Mouse (Mus musculus) stomach, embryonic 16.5 days (tissue): ENCODE measurements at regions not wholly inside any gene's neighbourhood (a gene's known extent, or its start where the extent isn't known, plus 50 kb on each side); places are given as distances from the start of the nearest gene placed in this dataset.

Experiments
- ATAC-seq: fragments of 200-750 bp; cut with Nextera tagmentation; 2 replicates; pipeline ENCODE4 v1.8.0; 2017; ENCODE audit warnings: moderate number of reproducible peaks, moderate TSS enrichment; ENCODE audit not compliant: insufficient read depth, low FRiP score
- H3K27ac ChIP-seq: fragments of 300-500 bp; sonication (generic); 2 replicates; pipeline ENCODE4 v1.5.1; 2014; ENCODE audit warnings: low read length
- H3K27me3 ChIP-seq: fragments of 300-500 bp; sonication (generic); 2 replicates; pipeline ENCODE4 v1.6.1; 2014; ENCODE audit warnings: low read length, control low read depth, mixed read lengths; ENCODE audit not compliant: control insufficient read depth, insufficient read depth
- H3K36me3 ChIP-seq: fragments of 300-500 bp; sonication (generic); 2 replicates; pipeline ENCODE4 v1.6.1; 2014; ENCODE audit warnings: low read length; ENCODE audit not compliant: control insufficient read depth, insufficient read depth
- H3K4me1 ChIP-seq: fragments of 300-500 bp; sonication (generic); 2 replicates; pipeline ENCODE4 v1.6.1; 2014; ENCODE audit warnings: low read length, control low read depth, mixed read lengths; ENCODE audit not compliant: control insufficient read depth, insufficient read depth
- H3K4me2 ChIP-seq: fragments of 300-500 bp; sonication (generic); 2 replicates; pipeline ENCODE4 v1.6.1; 2014; ENCODE audit warnings: low read depth, low read length, mixed read lengths
- H3K4me3 ChIP-seq: fragments of 300-500 bp; sonication (generic); replicated peaks from 2 replicates; pipeline ENCODE4 v1.5.1; 2014; ENCODE audit warnings: mild to moderate bottlenecking, low read length
- H3K9ac ChIP-seq: fragments of 300-500 bp; sonication (generic); 2 replicates; pipeline ENCODE4 v1.6.1; 2014; ENCODE audit warnings: low read length
- H3K9me3 ChIP-seq: fragments of 300-500 bp; sonication (generic); replicated peaks from 2 replicates; pipeline ENCODE4 v1.6.1; 2016; ENCODE audit warnings: low read length, control low read depth; ENCODE audit not compliant: control insufficient read depth
- WGBS: fragments of 180-500 bp; shearing (Covaris S2); extraction: QIAGEN DNeasy Blood & Tissue Kit; methylation state at CpG from one replicate; pipeline ENCODE4 v1.1.7; 2014; 5-methylcytosine and 5-hydroxymethylcytosine counted together

- no peak overlapping the region for H3K27ac ChIP-seq
Observed at GRCm38 (mm10) chr5:74766211-74766610, 63.5 kb upstream of the Lnx1 start.

DNA sequence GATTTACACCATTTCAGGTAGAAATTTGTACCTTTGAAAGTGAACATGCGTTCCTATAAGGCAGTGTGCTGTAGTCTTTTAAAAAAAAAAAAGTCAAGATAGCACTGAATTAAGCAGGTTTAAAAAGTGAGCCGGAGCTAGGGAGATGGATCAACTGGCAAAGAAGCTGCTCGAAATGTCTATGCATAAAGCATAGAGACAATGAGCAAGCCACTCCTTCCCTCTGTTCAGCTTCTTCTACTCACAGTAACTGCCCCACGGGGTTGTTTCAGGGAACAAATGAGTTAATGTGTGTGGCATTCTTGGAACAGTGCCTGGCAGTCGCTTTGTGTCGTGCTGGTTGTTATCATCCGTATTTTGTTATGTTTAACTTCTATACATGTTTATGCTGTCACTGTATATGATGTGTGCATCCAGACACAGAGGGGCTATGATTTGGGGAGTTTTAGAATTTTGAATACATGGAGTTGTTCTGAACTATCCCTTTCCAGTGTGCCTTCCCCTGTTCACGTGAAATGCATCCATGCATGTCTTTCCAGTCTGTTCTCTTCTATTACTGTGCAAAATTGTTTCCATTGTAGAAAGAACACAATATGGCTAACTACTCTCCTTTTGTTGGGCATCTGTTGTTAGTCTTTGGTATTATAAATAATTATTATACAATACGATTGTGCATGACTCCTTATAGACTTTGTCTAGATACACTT, 62.5 kb upstream of the Lnx1 start:
- WGBS, result 47% methylated on average over 9 of the region's 9 CpGs
- no peak for ATAC-seq

More at GRCm38 (mm10) chr5:74766211-74766610, 63.5 kb upstream of the Lnx1 start:
- no peak for ATAC-seq
- no peaks in the 10 kb centered on the region for H3K9me3 ChIP-seq
- no peaks in the 10 kb centered on the region; the same call in 1 of the 2 replicates for H3K4me1 ChIP-seq
- 67% methylated on average over 8 of the region's 8 CpGs for WGBS
- H3K4me2 ChIP-seq, result no peak overlapping the region
- H3K9ac ChIP-seq, result no peak overlapping the region
- H3K4me3 ChIP-seq, result no peak overlapping the region
- H3K36me3 ChIP-seq, result no peaks in the 10 kb centered on the region
- H3K27me3 ChIP-seq, result no peaks in the 10 kb centered on the region

DNA sequence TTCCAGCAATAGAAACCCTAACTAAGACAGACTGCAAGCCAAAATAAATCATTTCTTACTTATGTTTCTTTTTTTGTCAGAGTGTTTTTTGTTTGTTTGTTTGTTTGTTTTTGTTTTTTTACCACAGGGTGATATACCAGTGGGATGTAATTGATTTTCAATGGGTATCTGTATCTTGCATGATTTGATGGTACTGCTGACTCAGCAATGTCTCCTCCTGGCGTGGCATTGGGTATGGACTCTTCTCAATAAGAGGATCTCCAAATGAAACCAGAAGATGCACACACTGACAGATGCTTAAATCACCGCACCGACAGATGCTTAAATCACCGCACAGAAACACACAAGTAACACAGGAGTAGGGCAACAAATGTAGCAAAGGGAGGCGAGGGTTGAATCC, 54.8 kb upstream of the Lnx1 start:
- H3K27ac ChIP-seq, result no peak overlapping the region
- no peaks in the 10 kb centered on the region for H3K27me3 ChIP-seq
- no peaks in the 10 kb centered on the region for H3K4me1 ChIP-seq
- no peaks in the 10 kb centered on the region for H3K36me3 ChIP-seq
- 94% methylated on average over 5 of the region's 5 CpGs for WGBS
- no peak overlapping the region for H3K4me2 ChIP-seq
- no peaks in the 10 kb centered on the region for H3K9me3 ChIP-seq
- no peak for ATAC-seq
- H3K4me3 ChIP-seq, result no peak overlapping the region
- no peak overlapping the region for H3K9ac ChIP-seq

More for the DNA sequence above, 62.5 kb upstream of the Lnx1 start:
- H3K9me3 ChIP-seq, result no peaks in the 10 kb centered on the region
- no peaks in the 10 kb centered on the region for H3K36me3 ChIP-seq
- no peaks in the 10 kb centered on the region for H3K27me3 ChIP-seq
- H3K27ac ChIP-seq, result no peak overlapping the region
- H3K4me3 ChIP-seq, result no peak overlapping the region
- no peaks in the 10 kb centered on the region; the same call in 1 of the 2 replicates for H3K4me1 ChIP-seq
- no peak overlapping the region for H3K4me2 ChIP-seq
- H3K9ac ChIP-seq, result no peak overlapping the region

- 83% methylated on average over 3 of the region's 3 CpGs for WGBS
- no peaks in the 10 kb centered on the region for H3K36me3 ChIP-seq
- H3K4me1 ChIP-seq, result no peaks in the 10 kb centered on the region
- ATAC-seq, result no peak
- H3K4me3 ChIP-seq, result no peak overlapping the region
- no peak overlapping the region for H3K9ac ChIP-seq
- H3K9me3 ChIP-seq, result no peaks in the 10 kb centered on the region
- H3K27ac ChIP-seq, result no peak overlapping the region
- no peak overlapping the region for H3K4me2 ChIP-seq
- H3K27me3 ChIP-seq, result no peaks in the 10 kb centered on the region
Observed at GRCm38 (mm10) chr5:74752961-74753360, 50.2 kb upstream of the Lnx1 start.
